Mouse (Mus musculus) heart, postnatal 14 days (tissue): ENCODE measurements around the gene Ctnnbip1. TPM values are rescaled to one million over a fixed set of nuclear protein-coding genes. Genes with fewer than 3 reads are reported as not detected.

ENCODE experiments used
- DNase-seq, 2 experiments: peaks; one replicate each; pipeline ENCODE4 v3.0.0; 2021 to 2022
- intact Hi-C: fragments of 180-260 bp; cut with DNase I; formaldehyde crosslinking; loops from one replicate; pipeline ENCODE4 v1.15.1; 2025
- total RNA-seq, 2 experiments: library from RNA; stranded (reverse); gene quantifications; 2 replicates each; pipeline ENCODE4 v1.2.3; 2021

Ctnnbip1 gene
- total RNA-seq, 2 experiments from 2014 or later = 42.9 to 44.5 TPM

DNA sequence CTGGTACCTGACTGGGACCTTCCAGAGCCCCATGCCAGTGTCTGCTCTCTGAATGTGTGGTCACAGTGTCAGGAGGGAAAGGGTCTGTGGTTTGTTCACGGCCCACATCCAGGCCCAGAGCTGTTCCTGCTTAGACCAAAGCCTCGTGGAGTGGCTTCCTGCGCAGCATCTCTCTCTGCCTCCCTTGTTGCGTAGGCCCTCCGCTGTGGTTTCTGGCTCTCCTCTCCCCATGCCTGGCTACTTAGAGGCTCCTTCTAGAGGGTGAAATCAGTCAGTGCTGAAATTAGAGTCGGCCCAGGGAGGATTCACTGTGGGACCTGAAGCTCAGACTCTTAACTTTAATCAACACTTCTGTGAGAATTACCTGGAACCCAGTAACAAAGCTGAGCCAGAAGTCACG lies 35.8 kb downstream of the Ctnnbip1 start:
- intact Hi-C loops = loop anchor here (2.0 kb wide), 1 partner anchor 31 kb away; no protein-coding TSS in a partner anchor
- no peak for DNase-seq

GRCm38 (mm10) chr4:149556111-149556510 lies 38.1 kb downstream of the Ctnnbip1 start:
- intact Hi-C loops = no loop called here
- no peak for DNase-seq

GRCm38 (mm10) chr4:149557905-149558304 lies 39.9 kb downstream of the Ctnnbip1 start:
- no peak for DNase-seq
- intact Hi-C loops = no loop called here

GRCm38 (mm10) chr4:149558389-149558788 lies 40.4 kb downstream of the Ctnnbip1 start:
- no peak for DNase-seq
- intact Hi-C loops = no loop called here

DNA sequence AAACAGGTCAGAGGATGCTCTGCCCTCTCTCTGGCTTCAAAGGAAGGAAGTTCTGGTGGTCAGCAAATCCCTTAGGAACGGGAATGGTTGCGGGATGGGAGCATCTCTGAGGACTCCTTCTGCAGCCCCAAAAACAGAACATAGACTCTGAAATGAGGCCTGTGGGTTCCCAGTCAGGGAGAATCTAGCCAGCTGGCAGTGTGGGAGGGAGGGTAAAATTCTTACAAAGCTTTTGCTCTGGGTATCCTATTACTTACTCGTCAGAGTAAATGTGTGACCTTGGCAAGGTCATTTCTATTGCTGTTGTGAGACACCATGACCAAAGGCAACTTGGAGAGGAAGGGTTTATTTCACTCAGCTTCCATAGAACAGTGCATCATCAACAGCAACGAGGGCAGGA lies 43.4 kb downstream of the Ctnnbip1 start:
- intact Hi-C loops = no loop called here
- DNase-seq = no peak

GRCm38 (mm10) chr4:149561986-149562904 lies 44.2 kb downstream of the Ctnnbip1 start:
- intact Hi-C loops = no loop called here

GRCm38 (mm10) chr4:149562905-149563347 lies 44.9 kb downstream of the Ctnnbip1 start:
- DNase-seq = peak; percentile 21 to 61
- intact Hi-C loops = no loop called here

More at GRCm38 (mm10) chr4:149561986-149562904, 44.2 kb downstream of the Ctnnbip1 start:
- peak; percentile 75 to 78 for DNase-seq

GRCm38 (mm10) chr4:149563941-149564361 lies 45.9 kb downstream of the Ctnnbip1 start:
- intact Hi-C loops = no loop called here

GRCm38 (mm10) chr4:149564452-149565407 lies 46.7 kb downstream of the Ctnnbip1 start:
- intact Hi-C loops = no loop called here
- DNase-seq = peak; percentile 85 to 87

More at GRCm38 (mm10) chr4:149563941-149564361, 45.9 kb downstream of the Ctnnbip1 start:
- DNase-seq = no peak

GRCm38 (mm10) chr4:149567432-149568026 lies 49.5 kb downstream of the Ctnnbip1 start:
- intact Hi-C loops = no loop called here
- DNase-seq = no peak

- DNase-seq = no peak
These were observed 50.6 kb downstream of the Ctnnbip1 start for GRCm38 (mm10) chr4:149568622-149569021.

GRCm38 (mm10) chr4:149569781-149570497 lies 51.9 kb downstream of the Ctnnbip1 start:
- DNase-seq = no peak
- intact Hi-C loops = no loop called here

More at GRCm38 (mm10) chr4:149568622-149569021, 50.6 kb downstream of the Ctnnbip1 start:
- intact Hi-C loops = no loop called here

DNA sequence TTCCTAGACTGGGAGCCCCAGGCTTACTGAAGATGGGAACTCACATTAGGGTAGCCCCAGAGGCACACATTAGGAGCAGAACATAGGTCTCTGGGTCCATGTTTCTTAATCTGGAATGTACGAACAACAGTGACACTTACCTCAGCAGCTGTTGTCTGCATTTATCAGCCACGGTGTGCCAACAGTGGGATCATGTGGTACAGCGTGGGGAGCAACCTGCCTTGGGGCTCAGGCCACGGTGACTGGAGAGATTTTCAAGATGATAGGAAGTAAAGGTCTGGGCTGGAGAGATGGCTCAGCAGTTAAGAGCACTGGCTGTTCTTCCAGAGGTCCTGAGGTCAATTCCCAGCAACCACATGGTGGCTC lies 52.4 kb downstream of the Ctnnbip1 start:
- intact Hi-C loops = no loop called here

GRCm38 (mm10) chr4:149571209-149571608 lies 53.2 kb downstream of the Ctnnbip1 start:
- intact Hi-C loops = no loop called here
- no peak for DNase-seq

More for the DNA sequence above, 52.4 kb downstream of the Ctnnbip1 start:
- DNase-seq = no peak

DNA sequence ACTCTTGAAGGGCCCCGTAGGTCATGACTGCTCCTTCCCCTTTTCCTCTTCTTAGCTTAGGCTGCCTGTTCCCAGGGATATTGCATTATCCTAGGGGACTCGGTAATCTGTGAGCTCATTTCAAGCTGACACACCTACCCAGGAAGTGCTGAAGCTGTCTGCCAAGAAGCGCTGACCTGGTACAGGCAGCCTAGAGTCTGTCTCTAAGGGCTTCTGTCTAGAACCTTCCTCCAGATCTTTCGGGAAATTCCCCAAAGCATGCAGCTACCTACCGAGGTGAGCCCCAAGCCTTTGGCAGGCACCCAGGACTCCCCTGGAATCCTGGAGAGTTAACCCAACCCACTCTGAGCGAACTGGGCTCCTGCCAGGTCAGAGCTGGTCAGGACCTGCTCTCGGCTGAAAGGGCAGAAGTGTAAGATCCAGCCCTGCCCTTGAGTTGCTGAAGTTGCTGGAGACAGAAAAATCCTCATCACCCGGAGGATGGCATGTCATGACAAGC lies 53.7 kb downstream of the Ctnnbip1 start:
- DNase-seq = peak; percentile 50 to 58

GRCm38 (mm10) chr4:149572446-149572845 lies 54.4 kb downstream of the Ctnnbip1 start:
- no peak for DNase-seq
- intact Hi-C loops = loop anchor here (2.0 kb wide), 1 partner anchor 14 kb away; the partner anchor contains the start of gene Clstn1

More for the DNA sequence above, 53.7 kb downstream of the Ctnnbip1 start:
- intact Hi-C loops = loop anchor here (2.0 kb wide), 1 partner anchor 15 kb away; the partner anchor contains the start of gene Clstn1

DNA sequence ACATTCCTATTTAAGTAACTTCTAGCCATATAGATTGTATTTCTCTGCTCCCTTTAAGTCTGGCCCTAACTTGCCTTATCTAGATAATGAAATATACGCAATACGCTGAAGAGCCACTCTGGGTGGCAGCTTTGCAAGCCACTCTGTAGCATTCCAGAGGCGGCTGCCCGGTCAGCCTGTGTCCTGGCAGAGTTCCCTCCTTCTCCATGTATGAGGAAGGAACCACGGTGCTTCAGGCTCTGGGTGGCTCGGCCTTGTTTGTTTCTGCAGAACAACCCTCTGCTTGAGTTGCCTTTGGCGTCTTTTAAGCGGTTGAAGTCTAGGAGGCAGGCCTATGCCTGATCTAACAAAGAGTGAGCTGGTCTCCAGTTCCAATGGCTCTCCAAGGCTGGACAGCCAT lies 54.8 kb downstream of the Ctnnbip1 start:
- intact Hi-C loops = loop anchor here (2.0 kb wide), 1 partner anchor 14 kb away; the partner anchor contains the start of gene Clstn1
- DNase-seq = peak in 1 of 2 experiments; percentile 45

DNA sequence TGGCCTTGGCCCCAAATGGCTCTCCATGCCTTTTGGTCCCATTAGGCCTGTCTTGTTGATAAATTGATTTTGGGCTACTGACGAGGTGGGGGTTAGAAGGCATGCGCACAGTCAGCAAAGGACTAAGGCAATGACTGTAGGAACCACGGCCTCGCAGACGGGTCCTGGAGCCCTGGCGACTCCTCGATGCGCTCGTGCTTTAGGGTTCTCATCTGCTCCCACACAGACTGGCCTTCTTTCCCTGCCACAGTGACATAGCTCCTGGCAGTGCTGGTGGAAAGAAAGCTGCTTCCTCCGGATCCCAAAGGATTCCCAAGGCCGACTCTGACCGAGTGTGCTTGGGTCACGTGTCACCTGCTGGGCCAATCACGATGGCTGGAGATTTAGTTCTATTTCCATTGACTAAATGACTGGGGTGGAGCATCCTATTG lies 56.4 kb downstream of the Ctnnbip1 start:
- peak; percentile 37 to 51 for DNase-seq
- intact Hi-C loops = no loop called here

- intact Hi-C loops = no loop called here
These were observed 58.0 kb downstream of the Ctnnbip1 start for GRCm38 (mm10) chr4:149576061-149576460.

More at GRCm38 (mm10) chr4:149576061-149576460, 58.0 kb downstream of the Ctnnbip1 start:
- no peak for DNase-seq
